Mouse (Mus musculus): ENCODE measurements around the gene Olfr283. TPM values are rescaled to one million over a fixed set of nuclear protein-coding genes. Genes with fewer than 3 reads are reported as not detected.

Gene Olfr283
- total RNA-seq (2012; rRNA removed) (0.20 and 0.46 TPM in 2 replicates), polyA plus RNA-seq (2012; ENCODE audit: insufficient read depth in 1 of 2, insufficient read length in 2 of 2, low read depth in 1 of 2, low replicate concordance in 2 of 2, missing spikeins in 1 of 2) (under 1 TPM in 1 of 2 experiments, not detected in 1; 0.11 TPM)

DNA sequence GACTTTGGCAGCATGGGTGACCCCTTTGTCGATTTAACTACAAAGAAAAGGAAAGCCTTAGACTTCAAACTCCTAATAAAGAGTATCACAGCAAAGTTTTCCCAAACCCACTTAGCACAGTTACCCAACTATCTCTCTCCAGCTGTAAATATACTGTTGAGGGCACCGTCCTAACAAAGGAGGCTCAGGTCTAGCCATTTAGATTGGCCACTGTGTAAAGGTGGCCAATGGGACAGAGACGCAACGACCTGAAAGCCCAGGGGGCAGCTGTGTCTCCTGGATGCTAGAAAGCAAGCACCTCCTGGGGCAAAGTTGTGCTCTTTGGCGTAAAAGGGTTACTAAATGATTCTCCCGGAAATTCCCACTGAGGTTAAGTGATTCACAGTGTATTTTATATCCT is at the start of gene Olfr283:
Gene Olfr283 (minus strand): TSS at position 101 of the 400 bp plus-strand sequence.
- H3K9me3 ChIP-seq (replicated peaks; ENCODE audit: insufficient read depth, low read length) = no peaks in the 10 kb centered on the region
- DNase-seq (ENCODE audit: low read depth, low spot score) = no peak
- no peaks in the 10 kb centered on the region for H3K4me1 ChIP-seq (ENCODE audit: control insufficient read depth in 1 of 2, insufficient read depth in 2 of 2, low read length in 2 of 2)
- 0 out of 4 replicates have a peak, but pooled peaks cover 0 to 2% of the 10 kb centered on the region in 2 experiments for H3K27me3 ChIP-seq (ENCODE audit: control insufficient read depth in 1 of 2, insufficient read depth in 2 of 2, low read length in 2 of 2)
- no peaks in the 10 kb centered on the region for H3K79me2 ChIP-seq (ENCODE audit: control insufficient read depth, insufficient read depth, low read length, poor library complexity)
- no peak within 1 kb of the TSS for H3K9ac ChIP-seq (ENCODE audit: control insufficient read depth, low read depth, low read length, poor library complexity, severe bottlenecking)
- H3K36me3 ChIP-seq (ENCODE audit: control insufficient read depth in 1 of 2, insufficient read depth in 2 of 2, low read length in 2 of 2) = no peaks in the 10 kb centered on the region
- no peak within 1 kb of the TSS for H3K4me3 ChIP-seq (ENCODE audit: control insufficient read depth in 1 of 2, insufficient read depth in 1 of 2, low read depth in 2 of 2, low read length in 2 of 2)
- TF ChIP-seq POLR2AphosphoS2 (IDR thresholded peaks at IDR 0.05; ENCODE audit: low read length) = no peak
- TF ChIP-seq GABPA (IDR thresholded peaks at IDR 0.05; ENCODE audit: low read depth, low read length) = no peak
- no peak for TF ChIP-seq SIN3A (IDR thresholded peaks at IDR 0.05; ENCODE audit: low read length)
- no peak for TF ChIP-seq NELFE (IDR thresholded peaks at IDR 0.05; ENCODE audit: low read depth, low read length)
- TF ChIP-seq BHLHE40 (IDR thresholded peaks at IDR 0.05; ENCODE audit: borderline replicate concordance, low read depth, low read length) = no peak
- no peak for TF ChIP-seq E2F4 (IDR thresholded peaks at IDR 0.05; ENCODE audit: borderline replicate concordance, low read depth, low read length)
- TF ChIP-seq ZKSCAN1 (IDR thresholded peaks at IDR 0.05; ENCODE audit: low read depth, low read length) = no peak
- TF ChIP-seq GATA1 (IDR thresholded peaks at IDR 0.05; ENCODE audit: low read depth, low read length) = no peak
- H3K27ac ChIP-seq (ENCODE audit: control insufficient read depth, low read depth, low read length) = no peak within 1 kb of the TSS

DNA sequence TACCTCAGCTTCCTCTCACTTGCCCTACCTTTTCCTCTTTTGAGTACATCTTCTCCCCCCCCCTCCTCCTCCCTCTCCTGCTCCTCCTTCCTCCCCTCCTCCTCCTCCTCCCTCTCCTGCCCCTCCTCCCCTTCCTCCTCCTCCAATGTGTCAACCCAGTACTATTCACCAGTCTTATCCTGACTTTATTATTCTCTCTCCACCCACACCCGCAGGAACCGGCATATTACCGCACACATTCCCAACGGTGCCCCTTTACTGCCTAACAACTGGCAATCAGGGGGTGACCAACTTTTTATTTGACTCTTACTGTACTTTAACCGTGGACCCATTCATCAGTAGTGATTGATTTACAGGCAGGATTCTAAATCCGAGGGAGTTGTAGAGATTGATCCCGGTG is 44.4 kb upstream of the Olfr283 start:
- Histone ChIP-seq H3K36me3 (ENCODE audit: control insufficient read depth in 1 of 2, insufficient read depth in 2 of 2, low read length in 2 of 2) (no peaks in the 10 kb centered on the region), H3K4me1 (ENCODE audit: control insufficient read depth in 1 of 2, insufficient read depth in 2 of 2, low read length in 2 of 2) (no peaks in the 10 kb centered on the region), H3K4me3 (ENCODE audit: control insufficient read depth in 1 of 2, insufficient read depth in 1 of 2, low read depth in 2 of 2, low read length in 2 of 2) (no peak overlapping the region), H3K9ac (ENCODE audit: control insufficient read depth, low read depth, low read length, poor library complexity, severe bottlenecking) (no peak overlapping the region), H3K79me2 (ENCODE audit: control insufficient read depth, insufficient read depth, low read length, poor library complexity) (no peaks in the 10 kb centered on the region), H3K27ac (ENCODE audit: control insufficient read depth, low read depth, low read length) (no peak overlapping the region), H3K9me3 (replicated peaks; ENCODE audit: insufficient read depth, low read length) (no peaks in the 10 kb centered on the region), H3K27me3 (ENCODE audit: control insufficient read depth in 1 of 2, insufficient read depth in 2 of 2, low read length in 2 of 2) (peaks cover 40 to 78% of the 10 kb centered on the region in 2 experiments)
- TF ChIP-seq USF1 (IDR thresholded peaks at IDR 0.05; ENCODE audit: low read depth, low read length) = no peak
- DNase-seq (ENCODE audit: low read depth, low spot score) = no peak

DNA sequence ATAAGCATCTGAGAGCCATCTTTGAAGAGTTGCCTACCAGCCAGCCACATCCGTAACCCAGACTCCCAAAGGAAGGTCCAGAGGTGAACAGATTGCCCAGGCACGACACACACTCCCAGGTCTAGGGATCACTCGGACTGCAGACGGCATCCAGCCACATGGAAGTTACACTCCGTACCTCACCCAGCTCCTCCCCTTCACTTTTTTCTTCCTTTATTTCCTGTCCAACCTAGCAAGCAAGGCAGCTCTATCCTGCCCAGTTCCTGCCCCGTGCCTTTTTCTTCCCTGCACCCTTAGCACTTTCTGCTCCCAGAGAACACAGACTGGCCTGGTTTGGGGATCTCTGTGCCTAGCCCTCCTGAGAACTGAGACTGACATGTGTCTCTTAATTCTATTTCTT is 44.0 kb upstream of the Olfr283 start:
- Histone ChIP-seq H3K36me3 (ENCODE audit: control insufficient read depth in 1 of 2, insufficient read depth in 2 of 2, low read length in 2 of 2) (no peaks in the 10 kb centered on the region), H3K9ac (ENCODE audit: control insufficient read depth, low read depth, low read length, poor library complexity, severe bottlenecking) (no peak overlapping the region), H3K4me3 (ENCODE audit: control insufficient read depth in 1 of 2, insufficient read depth in 1 of 2, low read depth in 2 of 2, low read length in 2 of 2) (no peak overlapping the region), H3K4me1 (ENCODE audit: control insufficient read depth in 1 of 2, insufficient read depth in 2 of 2, low read length in 2 of 2) (no peaks in the 10 kb centered on the region), H3K79me2 (ENCODE audit: control insufficient read depth, insufficient read depth, low read length, poor library complexity) (no peaks in the 10 kb centered on the region), H3K27ac (ENCODE audit: control insufficient read depth, low read depth, low read length) (no peak overlapping the region), H3K9me3 (replicated peaks; ENCODE audit: insufficient read depth, low read length) (no peaks in the 10 kb centered on the region), H3K27me3 (ENCODE audit: control insufficient read depth in 1 of 2, insufficient read depth in 2 of 2, low read length in 2 of 2) (peaks cover 39 to 76% of the 10 kb centered on the region in 2 experiments)
- DNase-seq (ENCODE audit: low read depth, low spot score) = no peak
- TF ChIP-seq POLR2AphosphoS5 (IDR thresholded peaks at IDR 0.05; ENCODE audit: borderline replicate concordance, low read depth, low read length) (no peak), MAZ (IDR thresholded peaks at IDR 0.05; ENCODE audit: low read depth, low read length) (no peak), NELFE (IDR thresholded peaks at IDR 0.05; ENCODE audit: low read depth, low read length) (no peak), KAT2A (conservative IDR thresholded peaks at IDR 0.05; ENCODE audit: low read depth, low read length) (no peak), CHD2 (IDR thresholded peaks at IDR 0.05; ENCODE audit: low read length) (no peak), MEF2A (IDR thresholded peaks at IDR 0.05; ENCODE audit: extremely low read depth, insufficient replicate concordance, low read depth, low read length, poor library complexity, severe bottlenecking) (no peak), TCF12 (IDR thresholded peaks at IDR 0.05; ENCODE audit: low read depth, low read length) (no peak), MYB (IDR thresholded peaks at IDR 0.05; ENCODE audit: low read depth, low read length) (no peak), ZNF384 (IDR thresholded peaks at IDR 0.05; ENCODE audit: low read depth, low read length) (no peak)
